Mouse (Mus musculus) forebrain, embryonic 15.5 days (tissue): Measurements from ENCODE around the gene Cacna1g. TPM values are rescaled to one million over a fixed set of nuclear protein-coding genes. Genes with fewer than 3 reads are reported as not detected.

Experiments
- ATAC-seq: fragments of 200-750 bp; cut with Nextera tagmentation; replicated peaks from 2 replicates; pipeline ENCODE4 v1.8.0; 2017; ENCODE audit warnings: mild to moderate bottlenecking, moderate TSS enrichment, moderate library complexity
- H3K27ac ChIP-seq: fragments of 300-500 bp; sonication (generic); replicated peaks from 2 replicates; pipeline ENCODE4 v1.5.1; 2015; ENCODE audit warnings: mild to moderate bottlenecking, inconsistent platforms
- H3K27me3 ChIP-seq: fragments of 300-500 bp; sonication (generic); 2 replicates; pipeline ENCODE4 v1.6.1; 2015; ENCODE audit warnings: inconsistent platforms
- H3K36me3 ChIP-seq: fragments of 300-500 bp; sonication (generic); 2 replicates; pipeline ENCODE4 v1.6.1; 2015; ENCODE audit warnings: mild to moderate bottlenecking, inconsistent platforms
- H3K4me1 ChIP-seq: fragments of 300-500 bp; sonication (generic); 2 replicates; pipeline ENCODE4 v1.6.1; 2015; ENCODE audit warnings: inconsistent platforms
- H3K4me2 ChIP-seq: fragments of 300-500 bp; sonication (generic); replicated peaks from 2 replicates; pipeline ENCODE4 v1.6.1; 2015; ENCODE audit warnings: mild to moderate bottlenecking, inconsistent platforms
- H3K4me3 ChIP-seq: fragments of 300-500 bp; sonication (generic); 2 replicates; pipeline ENCODE4 v1.5.1; 2015; ENCODE audit warnings: mild to moderate bottlenecking, inconsistent platforms
- H3K9ac ChIP-seq: fragments of 300-500 bp; sonication (generic); replicated peaks from 2 replicates; pipeline ENCODE4 v1.6.1; 2015; ENCODE audit warnings: mild to moderate bottlenecking, inconsistent platforms
- H3K9me3 ChIP-seq: fragments of 300-500 bp; sonication (generic); 2 replicates; pipeline ENCODE4 v1.6.1; 2016; ENCODE audit warnings: inconsistent platforms
- WGBS: fragments of 180-500 bp; shearing (Covaris S2); methylation state at CpG from one replicate; pipeline ENCODE4 v1.1.7; 2015; ENCODE audit warnings: mixed read lengths; 5-methylcytosine and 5-hydroxymethylcytosine counted together
- polyA plus RNA-seq: library from polyadenylated mRNA; unstranded; fragments of >200 nt; fragmentation: Nextera tagmentation; extraction: Ambion mirVana; gene quantifications from 2 replicates; pipeline ENCODE4 v1.2.1, GENCODE M21; 2015

Gene Cacna1g
- polyA plus RNA-seq, 1 experiment from 2014 or later, result 6.8 TPM

DNA sequence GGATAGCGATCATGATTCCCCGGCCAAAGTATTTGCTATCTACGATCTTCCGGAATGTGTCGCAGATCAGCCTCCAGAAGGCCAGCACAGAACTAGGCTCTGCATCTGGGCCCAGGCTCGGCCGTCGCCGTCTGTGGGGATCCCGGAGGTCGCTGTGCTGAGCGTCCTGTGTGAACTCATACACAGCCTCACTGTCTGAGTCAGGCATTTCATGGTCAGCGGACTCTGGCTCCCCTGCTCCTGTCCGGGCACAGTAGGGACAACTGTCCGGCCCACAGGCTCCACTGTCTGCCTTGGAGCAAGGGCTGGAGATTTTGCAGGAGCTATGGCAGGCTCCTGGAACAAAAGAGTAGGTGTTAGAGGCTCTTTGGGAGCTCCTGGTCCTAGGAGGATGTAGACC is 17.0 kb downstream of the Cacna1g start:
- H3K4me3 ChIP-seq, result no peak overlapping the region
- no peaks in the 10 kb centered on the region for H3K36me3 ChIP-seq
- ATAC-seq, result no peak
- H3K27me3 ChIP-seq, result no peaks in the 10 kb centered on the region
- no peak overlapping the region for H3K4me2 ChIP-seq
- peaks cover 12% of the 10 kb centered on the region for H3K4me1 ChIP-seq
- H3K9ac ChIP-seq, result no peak overlapping the region
- H3K27ac ChIP-seq, result no peak overlapping the region
- no peaks in the 10 kb centered on the region for H3K9me3 ChIP-seq
- WGBS, result 89% methylated on average over 15 of the region's 15 CpGs

DNA sequence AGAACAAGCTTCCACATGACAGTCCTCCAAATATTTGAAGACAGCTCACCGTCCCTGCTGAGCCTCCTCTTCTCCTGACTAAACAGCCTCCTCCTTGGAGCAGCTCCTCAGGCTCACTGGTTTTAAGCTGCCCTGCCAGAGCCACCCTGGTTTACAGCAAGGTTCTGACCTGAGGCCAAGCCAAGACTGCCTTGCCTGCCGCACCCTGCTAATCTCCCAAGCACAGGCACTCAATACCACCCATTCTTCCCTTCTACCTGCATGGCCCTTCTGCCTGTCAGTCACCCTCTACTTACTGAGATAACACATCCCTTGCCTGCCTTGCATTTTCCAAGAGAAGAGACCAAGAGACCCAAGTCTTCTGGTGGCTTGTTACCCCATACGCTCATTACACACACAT is 17.7 kb downstream of the Cacna1g start:
- H3K9me3 ChIP-seq, result no peaks in the 10 kb centered on the region
- ATAC-seq, result no peak
- H3K27me3 ChIP-seq, result no peaks in the 10 kb centered on the region
- no peaks in the 10 kb centered on the region for H3K36me3 ChIP-seq
- H3K4me2 ChIP-seq, result no peak overlapping the region
- H3K9ac ChIP-seq, result no peak overlapping the region
- no peak overlapping the region for H3K4me3 ChIP-seq
- peaks cover 12% of the 10 kb centered on the region for H3K4me1 ChIP-seq
- H3K27ac ChIP-seq, result no peak overlapping the region
- 81% methylated on average over 3 of the region's 3 CpGs for WGBS

DNA sequence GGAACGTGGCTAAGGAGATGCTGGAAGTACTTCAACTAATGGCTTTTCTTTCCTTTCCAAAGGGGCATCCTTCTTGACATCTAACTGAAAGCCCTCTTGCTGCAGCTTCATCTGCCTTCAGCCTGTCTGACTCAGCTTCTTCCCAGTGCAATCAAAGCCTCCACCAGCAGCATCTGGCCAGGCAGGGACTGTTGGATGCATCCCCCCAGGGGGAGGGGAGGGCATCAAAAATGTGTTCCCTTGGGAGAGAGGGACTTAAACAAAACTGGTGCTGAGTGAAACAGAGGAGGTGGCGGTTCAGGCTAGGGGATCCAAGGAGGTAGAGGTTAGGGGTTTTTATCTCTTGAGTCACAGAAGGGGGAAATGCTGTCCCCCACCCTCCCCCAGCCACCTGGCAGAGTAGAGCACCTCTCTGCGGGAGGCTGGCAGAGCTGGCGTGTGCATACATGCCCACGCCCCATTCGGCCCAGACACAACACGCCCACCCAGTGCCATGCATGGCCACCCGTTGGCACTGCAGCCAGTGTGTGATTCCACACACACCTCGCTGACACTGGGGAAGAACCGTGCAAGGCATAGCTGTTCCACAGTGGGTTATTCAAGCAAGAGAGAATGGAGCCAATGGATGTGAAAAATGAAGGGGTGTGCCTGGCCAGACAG is 18.7 kb downstream of the Cacna1g start:
- Histone ChIP-seq H3K27ac (no peak overlapping the region), H3K9ac (no peak overlapping the region), H3K4me2 (no peak overlapping the region), H3K9me3 (no peaks in the 10 kb centered on the region), H3K36me3 (no peaks in the 10 kb centered on the region), H3K4me1 (peaks cover 15% of the 10 kb centered on the region), H3K27me3 (no peaks in the 10 kb centered on the region), H3K4me3 (no peak overlapping the region)
- WGBS, result 60% methylated on average over 10 of the region's 10 CpGs
- 0 out of 2 replicates have a peak, but pooled peaks have one; percentile 44 for ATAC-seq

DNA sequence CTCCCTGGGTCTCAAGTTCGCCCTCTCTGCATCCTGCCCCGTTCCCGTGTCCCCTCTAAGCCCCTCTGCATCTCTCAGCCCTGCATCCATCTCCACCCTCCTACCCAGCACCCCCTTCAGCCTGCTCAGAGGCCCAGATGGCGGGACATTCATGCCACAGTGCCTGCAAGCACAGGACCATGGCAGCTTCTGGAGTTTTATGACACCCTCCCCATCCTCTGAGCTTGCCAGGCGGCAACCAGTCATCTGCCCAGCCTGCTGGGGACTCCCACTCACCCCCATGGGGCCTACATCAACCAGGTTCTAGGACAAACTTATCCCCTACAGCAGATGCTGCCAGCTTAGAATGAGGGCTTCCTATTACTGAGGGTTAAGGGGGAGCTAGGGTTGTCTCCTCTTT is 19.2 kb downstream of the Cacna1g start:
- no peak overlapping the region for H3K4me2 ChIP-seq
- 67% methylated on average over 5 of the region's 5 CpGs for WGBS
- no peak overlapping the region for H3K4me3 ChIP-seq
- no peak overlapping the region for H3K27ac ChIP-seq
- no peak for ATAC-seq
- no peaks in the 10 kb centered on the region for H3K9me3 ChIP-seq
- no peaks in the 10 kb centered on the region for H3K27me3 ChIP-seq
- H3K9ac ChIP-seq, result no peak overlapping the region
- H3K4me1 ChIP-seq, result peaks cover 20% of the 10 kb centered on the region
- H3K36me3 ChIP-seq, result no peaks in the 10 kb centered on the region

DNA sequence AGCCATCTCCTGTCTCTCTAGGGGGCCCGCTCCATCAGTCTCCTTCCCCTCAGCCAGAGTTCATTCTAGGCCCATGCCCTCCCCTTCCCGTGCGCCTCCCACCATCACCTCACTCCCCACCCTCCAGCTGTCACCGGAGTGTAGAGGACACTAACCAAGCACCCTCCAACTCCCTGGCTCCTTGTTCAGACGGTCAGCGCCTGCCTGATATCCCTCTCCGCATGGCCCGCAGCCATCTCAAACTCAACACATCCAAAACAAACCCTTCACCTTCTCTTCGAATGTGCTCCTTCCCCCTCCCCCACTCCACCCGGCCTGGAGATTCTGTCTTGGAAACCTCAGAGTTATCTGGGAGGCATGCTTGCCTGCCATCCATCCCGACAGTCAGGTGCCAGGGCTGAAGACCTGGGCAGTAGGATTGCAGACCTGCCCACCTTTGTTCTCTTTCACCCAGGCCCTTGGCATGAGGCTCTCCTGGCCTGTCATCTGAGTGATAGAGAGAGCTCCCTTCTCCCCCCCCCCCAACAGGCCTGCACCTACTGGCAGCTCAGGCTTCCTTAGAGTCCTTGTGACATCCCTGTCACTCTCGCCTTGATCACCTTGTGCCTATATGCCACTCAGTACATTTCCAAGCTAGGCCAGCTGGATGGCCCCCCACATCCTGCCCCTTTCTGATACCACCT is 22.8 kb downstream of the Cacna1g start:
- Histone ChIP-seq H3K36me3 (no peaks in the 10 kb centered on the region), H3K4me2 (no peak overlapping the region), H3K4me1 (peaks cover 33% of the 10 kb centered on the region), H3K4me3 (no peak overlapping the region), H3K9me3 (no peaks in the 10 kb centered on the region), H3K9ac (no peak overlapping the region), H3K27ac (no peak overlapping the region), H3K27me3 (no peaks in the 10 kb centered on the region)
- WGBS, result 76% methylated on average over 12 of the region's 12 CpGs
- ATAC-seq, result no peak

DNA sequence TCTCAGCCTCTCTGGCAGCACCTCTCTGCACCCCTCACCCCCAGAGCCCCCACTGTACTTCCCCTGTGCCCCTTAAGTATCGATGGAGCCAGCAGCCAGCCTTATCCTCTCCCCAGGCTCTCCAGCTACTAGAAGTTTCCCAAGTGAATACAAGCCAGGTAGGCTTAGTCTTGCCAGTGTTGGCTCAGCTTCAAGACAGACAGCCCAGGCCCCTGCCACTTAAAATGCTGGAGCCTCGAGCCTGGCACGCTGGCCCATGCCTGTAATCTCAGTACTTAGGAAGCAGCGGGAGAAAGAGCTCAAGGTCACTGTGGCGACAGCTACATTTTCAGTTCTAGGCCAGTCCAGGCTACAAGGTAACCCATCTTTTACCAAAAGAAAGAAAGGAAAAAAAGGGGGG is 24.1 kb downstream of the Cacna1g start:
- WGBS, result 41% methylated on average over 5 of the region's 5 CpGs
- Histone ChIP-seq H3K4me3 (no peak overlapping the region), H3K27me3 (no peaks in the 10 kb centered on the region), H3K36me3 (no peaks in the 10 kb centered on the region), H3K4me2 (no peak overlapping the region), H3K9ac (no peak overlapping the region), H3K27ac (peak overlapping the region; percentile 71), H3K4me1 (peaks cover 35% of the 10 kb centered on the region), H3K9me3 (no peaks in the 10 kb centered on the region)
- ATAC-seq, result no peak

DNA sequence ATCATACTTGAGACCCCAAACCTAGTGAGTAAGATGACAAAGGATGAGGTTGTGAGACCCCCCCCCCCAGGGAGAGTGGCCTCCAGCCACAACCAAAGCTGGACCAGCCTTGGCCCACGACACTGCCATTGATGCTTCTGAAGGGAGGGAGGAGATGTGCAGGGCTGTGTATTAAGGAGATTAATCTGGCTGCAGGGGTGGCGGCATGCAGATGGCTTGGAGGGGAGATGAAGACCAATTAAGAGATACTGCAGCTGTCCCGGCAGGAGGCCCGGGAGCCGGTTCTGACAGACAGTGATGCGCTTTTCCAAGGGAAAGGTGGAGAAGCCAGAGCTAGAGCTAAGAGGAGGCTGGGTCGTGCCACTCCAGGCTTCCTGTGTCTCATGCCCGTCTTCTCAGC is 24.8 kb downstream of the Cacna1g start:
- H3K9me3 ChIP-seq, result no peaks in the 10 kb centered on the region
- 18% methylated on average over 8 of the region's 8 CpGs for WGBS
- H3K4me1 ChIP-seq, result peaks cover 36% of the 10 kb centered on the region

DNA sequence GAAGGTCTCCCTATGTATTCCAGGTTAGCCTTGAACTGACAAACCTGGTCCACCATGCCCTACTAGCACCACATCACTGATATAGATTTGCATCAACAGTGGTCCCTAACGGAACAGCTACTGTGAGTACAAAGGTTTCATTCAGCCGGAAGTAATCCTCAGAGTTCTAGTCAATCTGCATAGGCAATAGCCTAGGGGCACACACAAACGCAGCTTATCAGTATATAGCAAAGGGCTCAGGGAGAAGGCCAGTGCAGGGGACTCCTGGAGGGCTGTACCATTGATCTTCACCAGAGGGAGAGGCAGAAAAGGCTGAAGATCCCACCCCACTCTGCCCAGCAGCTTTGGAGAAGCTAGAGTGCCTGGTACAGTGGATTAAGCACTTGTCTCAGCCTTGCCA is 27.0 kb downstream of the Cacna1g start:
- Histone ChIP-seq H3K9me3 (no peaks in the 10 kb centered on the region), H3K9ac (no peak overlapping the region), H3K4me2 (no peak overlapping the region), H3K27me3 (no peaks in the 10 kb centered on the region), H3K4me1 (peaks cover 38% of the 10 kb centered on the region), H3K4me3 (no peak overlapping the region), H3K36me3 (no peaks in the 10 kb centered on the region), H3K27ac (no peak overlapping the region)
- no peak for ATAC-seq
- WGBS, result 5% methylated on average over 3 of the region's 3 CpGs

More for the DNA sequence above, 24.8 kb downstream of the Cacna1g start:
- Histone ChIP-seq H3K9ac (no peak overlapping the region), H3K27ac (peak overlapping the region; percentile 71), H3K4me3 (no peak overlapping the region), H3K27me3 (no peaks in the 10 kb centered on the region), H3K4me2 (no peak overlapping the region), H3K36me3 (no peaks in the 10 kb centered on the region)
- ATAC-seq, result 0 out of 2 replicates have a peak, but pooled peaks have one; percentile 20

DNA sequence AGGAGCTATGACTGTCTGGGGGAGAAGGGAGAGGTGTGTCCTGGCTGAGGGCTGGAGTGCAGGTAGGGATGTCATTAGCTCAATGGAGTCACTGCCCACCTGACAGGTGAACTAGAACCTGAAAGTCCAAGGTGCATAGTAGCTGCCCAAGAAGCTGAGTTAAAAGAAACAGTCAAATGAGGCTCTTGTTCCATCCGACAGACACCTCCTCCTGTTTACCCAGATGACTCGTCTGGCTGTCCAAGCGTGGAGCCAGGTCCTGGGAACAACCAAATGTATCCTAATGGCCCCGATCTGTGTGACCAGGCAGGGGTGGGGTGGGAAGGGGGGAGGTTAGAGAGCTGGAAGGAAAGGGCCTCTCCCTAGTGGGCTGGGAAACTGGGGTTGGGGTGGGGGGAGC is 28.7 kb downstream of the Cacna1g start:
- no peak overlapping the region for H3K9ac ChIP-seq
- no peak overlapping the region for H3K27ac ChIP-seq

DNA sequence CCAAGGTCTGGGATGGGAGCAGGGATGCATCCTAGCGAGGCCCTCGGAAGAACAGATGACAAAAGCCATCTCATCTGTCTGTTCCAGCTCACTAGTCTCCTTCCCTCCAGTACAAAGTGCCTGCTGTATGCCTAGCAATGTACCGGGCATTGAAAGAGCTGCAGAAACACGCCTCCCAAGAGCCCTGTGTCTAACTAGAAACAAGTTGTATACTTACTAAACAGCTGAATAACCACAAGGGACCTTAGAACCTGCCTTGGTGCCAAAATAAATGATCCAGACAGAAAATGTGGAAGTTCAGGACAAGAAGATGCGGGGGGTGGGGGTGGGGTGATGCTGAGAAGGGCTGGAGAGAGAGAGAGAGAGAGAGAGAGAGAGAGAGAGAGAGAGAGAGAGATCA is 29.2 kb downstream of the Cacna1g start:
- Histone ChIP-seq H3K27me3 (no peaks in the 10 kb centered on the region), H3K27ac (no peak overlapping the region), H3K4me2 (no peak overlapping the region), H3K4me1 (peaks cover 44% of the 10 kb centered on the region), H3K36me3 (no peaks in the 10 kb centered on the region), H3K4me3 (no peak overlapping the region), H3K9ac (no peak overlapping the region), H3K9me3 (no peaks in the 10 kb centered on the region)
- no peak for ATAC-seq
- 57% methylated on average over 5 of the region's 5 CpGs for WGBS

More for the DNA sequence above, 28.7 kb downstream of the Cacna1g start:
- H3K27me3 ChIP-seq, result no peaks in the 10 kb centered on the region
- H3K36me3 ChIP-seq, result no peaks in the 10 kb centered on the region
- 58% methylated on average over 4 of the region's 4 CpGs for WGBS
- H3K9me3 ChIP-seq, result no peaks in the 10 kb centered on the region
- H3K4me2 ChIP-seq, result no peak overlapping the region
- ATAC-seq, result no peak
- peaks cover 49% of the 10 kb centered on the region for H3K4me1 ChIP-seq
- no peak overlapping the region for H3K4me3 ChIP-seq

DNA sequence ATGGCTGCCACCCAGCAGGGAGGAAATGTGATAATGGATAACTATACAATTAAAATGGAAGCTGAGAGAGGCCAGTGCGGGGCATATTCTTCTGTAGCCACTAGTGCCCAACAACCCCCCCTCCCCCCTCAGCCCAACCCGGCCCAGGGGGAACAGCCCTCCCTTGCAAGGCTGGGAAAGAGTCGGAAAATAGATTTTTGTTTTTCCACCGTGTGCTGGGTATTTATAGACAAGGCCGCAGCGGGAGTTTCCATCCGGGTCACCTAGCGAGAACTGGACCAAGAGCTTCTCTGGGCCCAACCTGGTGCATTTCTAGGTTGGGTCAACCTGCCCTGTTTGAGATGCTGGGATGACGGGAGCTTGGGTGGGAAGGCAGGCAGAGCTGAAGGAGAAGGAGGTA is 32.2 kb downstream of the Cacna1g start:
- Histone ChIP-seq H3K4me3 (no peak overlapping the region), H3K9ac (no peak overlapping the region), H3K27me3 (no peaks in the 10 kb centered on the region), H3K4me2 (no peak overlapping the region), H3K27ac (no peak overlapping the region), H3K4me1 (peaks cover 30% of the 10 kb centered on the region), H3K36me3 (no peaks in the 10 kb centered on the region), H3K9me3 (no peaks in the 10 kb centered on the region)
- ATAC-seq, result no peak
- WGBS, result 45% methylated on average over 9 of the region's 9 CpGs

DNA sequence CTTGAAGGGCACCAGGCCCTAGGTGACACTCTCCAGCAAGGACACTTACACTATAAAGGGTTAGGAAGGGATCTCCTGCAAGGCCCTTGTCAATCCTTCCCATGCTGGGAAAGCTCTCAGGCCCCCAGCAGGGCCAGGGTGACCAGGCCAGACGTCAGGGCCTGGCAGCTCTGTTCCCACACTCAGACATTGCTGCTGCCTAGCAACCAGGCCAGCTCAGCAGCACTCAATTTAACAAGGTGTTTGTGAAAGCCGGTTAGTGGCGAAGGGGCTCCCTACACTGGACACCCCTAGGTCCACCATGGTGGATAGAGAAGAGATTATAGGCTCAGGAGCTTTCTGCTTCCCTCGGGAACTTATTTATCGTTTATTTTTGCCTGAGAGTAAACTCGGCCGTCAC is 32.9 kb downstream of the Cacna1g start:
- Histone ChIP-seq H3K36me3 (no peaks in the 10 kb centered on the region), H3K27ac (peak overlapping the region; percentile 2; the same call in 1 of the 2 replicates), H3K9ac (no peak overlapping the region), H3K9me3 (no peaks in the 10 kb centered on the region), H3K4me1 (peaks cover 30% of the 10 kb centered on the region), H3K27me3 (no peaks in the 10 kb centered on the region), H3K4me3 (no peak overlapping the region), H3K4me2 (no peak overlapping the region)
- ATAC-seq, result 0 out of 2 replicates have a peak, but pooled peaks have one; percentile 33
- 29% methylated on average over 7 of the region's 7 CpGs for WGBS
